Mouse (Mus musculus) heart, postnatal 0 days (tissue): ENCODE data around the gene Tmem33.

Experiments
- CTCF ChIP-seq: IDR thresholded peaks from 2 replicates; pipeline ENCODE4 v1.5.1; 2016; ENCODE audit warnings: antibody characterized with exemption, control low read depth, low read depth
- EP300 ChIP-seq: IDR thresholded peaks from 2 replicates; pipeline ENCODE4 v1.6.1; 2016; ENCODE audit warnings: antibody characterized with exemption, low read depth

DNA sequence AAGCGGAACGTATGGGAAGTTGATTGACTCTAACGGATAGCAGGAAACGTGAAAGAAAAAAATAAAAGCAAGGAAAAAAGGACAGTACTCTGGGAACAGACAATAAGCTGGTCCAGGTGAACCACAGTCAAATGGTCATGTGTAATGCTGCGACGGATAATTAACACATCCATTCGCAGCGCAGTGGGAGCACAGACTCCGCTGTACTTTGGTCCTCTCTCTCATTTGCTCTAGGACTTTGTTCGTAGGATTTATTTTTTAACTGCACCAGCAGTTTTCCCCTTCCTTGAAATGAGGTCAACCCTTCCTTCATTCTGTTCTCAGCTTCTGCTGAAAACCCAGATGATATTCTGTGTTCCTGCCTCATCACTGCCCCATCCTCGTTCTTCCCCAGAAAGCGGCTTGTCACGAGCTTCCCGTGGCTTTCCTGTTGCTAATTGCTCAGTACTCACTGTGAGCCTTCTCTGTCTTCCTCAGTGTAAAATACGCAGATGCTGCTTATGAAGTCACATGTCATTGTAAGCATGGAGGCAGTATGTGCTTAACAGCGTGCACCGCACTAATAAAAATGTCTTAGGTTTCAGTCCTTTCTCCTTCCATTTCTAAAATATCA, 61.4 kb downstream of the Tmem33 start:
- TF ChIP-seq CTCF (no peak), EP300 (no peak)
